Mouse (Mus musculus) hindbrain, postnatal 0 days (tissue): ENCODE results near the gene Arid1b. TPM values are rescaled to one million over a fixed set of nuclear protein-coding genes. Genes with fewer than 3 reads are reported as not detected.

Experiments used
- ATAC-seq: fragments of 200-750 bp; cut with Nextera tagmentation; 2 replicates; pipeline ENCODE4 v1.8.0; 2017; ENCODE audit warnings: mild to moderate bottlenecking, moderate TSS enrichment, moderate library complexity
- DNase-seq: peaks from one replicate; pipeline ENCODE4 v3.0.0-alpha.2; 2015; ENCODE audit warnings: low spot score
- H3K27ac ChIP-seq: fragments of 300-500 bp; sonication (generic); 2 replicates; pipeline ENCODE4 v1.5.1; 2014; ENCODE audit warnings: mild to moderate bottlenecking
- H3K27me3 ChIP-seq: fragments of 300-500 bp; sonication (generic); 2 replicates; pipeline ENCODE4 v1.6.1; 2014; ENCODE audit warnings: low read length, mixed read lengths; ENCODE audit not compliant: insufficient read depth
- H3K36me3 ChIP-seq: fragments of 300-500 bp; sonication (generic); 2 replicates; pipeline ENCODE4 v1.6.1; 2014; ENCODE audit warnings: low read length, mixed read lengths; ENCODE audit not compliant: insufficient read depth
- H3K4me1 ChIP-seq: fragments of 300-500 bp; sonication (generic); 2 replicates; pipeline ENCODE4 v1.6.1; 2014; ENCODE audit warnings: antibody characterized with exemption, low read length, mixed read lengths; ENCODE audit not compliant: insufficient read depth
- H3K4me2 ChIP-seq: fragments of 300-500 bp; sonication (generic); 2 replicates; pipeline ENCODE4 v1.6.1; 2014; ENCODE audit warnings: low read depth, mild to moderate bottlenecking, low read length, moderate library complexity, mixed read lengths
- H3K4me3 ChIP-seq: fragments of 300-500 bp; sonication (generic); 2 replicates; pipeline ENCODE4 v1.5.1; 2014; ENCODE audit warnings: low read length
- H3K9ac ChIP-seq: fragments of 300-500 bp; sonication (generic); replicated peaks from 2 replicates; pipeline ENCODE4 v1.6.1; 2014; ENCODE audit warnings: mild to moderate bottlenecking, low read length, moderate library complexity, mixed read lengths
- H3K9me3 ChIP-seq: fragments of 300-500 bp; sonication (generic); 2 replicates; pipeline ENCODE4 v1.6.1; 2016; ENCODE audit warnings: low read length, mixed read lengths
- CTCF ChIP-seq: IDR thresholded peaks from 2 replicates; pipeline ENCODE4 v1.5.1; 2016; ENCODE audit warnings: antibody characterized with exemption, control low read depth, low read depth
- WGBS: fragments of 180-500 bp; shearing (Covaris S2); extraction: QIAGEN DNeasy Blood & Tissue Kit; methylation state at CpG from one replicate; pipeline ENCODE4 v1.1.7; 2014; 5-methylcytosine and 5-hydroxymethylcytosine counted together
- polyA plus RNA-seq: library from polyadenylated mRNA; unstranded; fragments of >200 nt; fragmentation: Nextera tagmentation; extraction: Ambion mirVana; gene quantifications from 2 replicates; pipeline ENCODE4 v1.2.1, GENCODE M21; 2015
- total RNA-seq: library from RNA; depleted of rRNA; stranded (reverse); fragments of >200 nt; gene quantifications from 2 replicates; pipeline ENCODE4 v1.2.3, GENCODE M21; 2014

The Arid1b gene
- total and polyA plus RNA-seq, 2 experiments from 2014 or later = 10.5 to 62.5 TPM

- H3K9ac ChIP-seq = no peak overlapping the region
- H3K36me3 ChIP-seq = no peaks in the 10 kb centered on the region
- no peaks in the 10 kb centered on the region for H3K27me3 ChIP-seq
- H3K9me3 ChIP-seq = no peaks in the 10 kb centered on the region
- peaks cover 8% of the 10 kb centered on the region for H3K4me1 ChIP-seq
- DNase-seq (no peak), ATAC-seq (no peak)
- WGBS = 61% methylated on average over 15 of the region's 15 CpGs
- no peak overlapping the region for H3K4me2 ChIP-seq
- no peak overlapping the region for H3K27ac ChIP-seq
- no peak for TF ChIP-seq CTCF
- H3K4me3 ChIP-seq = no peak overlapping the region
Observed at GRCm38 (mm10) chr17:5165201-5165825, 171.2 kb downstream of the Arid1b start.

GRCm38 (mm10) chr17:5166175-5166574 is 172.0 kb downstream of the Arid1b start:
- Histone ChIP-seq H3K27me3 (no peaks in the 10 kb centered on the region), H3K9me3 (no peaks in the 10 kb centered on the region), H3K9ac (no peak overlapping the region), H3K4me3 (no peak overlapping the region), H3K4me2 (no peak overlapping the region), H3K27ac (no peak overlapping the region), H3K4me1 (peaks cover 8% of the 10 kb centered on the region), H3K36me3 (no peaks in the 10 kb centered on the region)
- WGBS = 72% methylated on average over 4 of the region's 4 CpGs
- TF ChIP-seq CTCF = no peak
- DNase-seq = no peak
- ATAC-seq = no peak

- Histone ChIP-seq H3K27me3 (no peaks in the 10 kb centered on the region), H3K9ac (no peak overlapping the region), H3K4me1 (peaks cover 14% of the 10 kb centered on the region), H3K4me2 (no peak overlapping the region), H3K36me3 (no peaks in the 10 kb centered on the region), H3K4me3 (no peak overlapping the region), H3K9me3 (no peaks in the 10 kb centered on the region), H3K27ac (no peak overlapping the region)
- 79% methylated on average over 7 of the region's 7 CpGs for WGBS
- DNase-seq (no peak), ATAC-seq (no peak)
- no peak for TF ChIP-seq CTCF
Observed at GRCm38 (mm10) chr17:5168046-5168445, 173.9 kb downstream of the Arid1b start.

- H3K9ac ChIP-seq = no peak overlapping the region
- TF ChIP-seq CTCF = no peak
- peaks cover 15% of the 10 kb centered on the region; the same call in 1 of the 2 replicates for H3K4me1 ChIP-seq
- 82% methylated on average over 7 of the region's 7 CpGs for WGBS
- no peak overlapping the region for H3K4me2 ChIP-seq
- H3K4me3 ChIP-seq = no peak overlapping the region
- no peaks in the 10 kb centered on the region for H3K36me3 ChIP-seq
- H3K9me3 ChIP-seq = no peaks in the 10 kb centered on the region
- no peaks in the 10 kb centered on the region for H3K27me3 ChIP-seq
- ATAC-seq (no peak), DNase-seq (no peak)
- no peak overlapping the region for H3K27ac ChIP-seq
Observed at GRCm38 (mm10) chr17:5168640-5169039, 174.5 kb downstream of the Arid1b start.

GRCm38 (mm10) chr17:5170321-5170720 is 176.2 kb downstream of the Arid1b start:
- 82% methylated on average over 12 of the region's 12 CpGs for WGBS
- DNase-seq = no peak
- H3K9ac ChIP-seq = no peak overlapping the region
- H3K36me3 ChIP-seq = no peaks in the 10 kb centered on the region
- H3K4me2 ChIP-seq = no peak overlapping the region
- TF ChIP-seq CTCF = no peak
- no peak overlapping the region for H3K4me3 ChIP-seq
- no peak for ATAC-seq
- no peak overlapping the region for H3K27ac ChIP-seq
- no peaks in the 10 kb centered on the region for H3K27me3 ChIP-seq
- H3K4me1 ChIP-seq = peaks cover 14% of the 10 kb centered on the region
- H3K9me3 ChIP-seq = no peaks in the 10 kb centered on the region

GRCm38 (mm10) chr17:5171467-5171866 is 177.3 kb downstream of the Arid1b start:
- H3K27ac ChIP-seq = no peak overlapping the region
- H3K27me3 ChIP-seq = no peaks in the 10 kb centered on the region
- WGBS = 85% methylated on average over 5 of the region's 5 CpGs
- H3K4me3 ChIP-seq = no peak overlapping the region
- no peaks in the 10 kb centered on the region for H3K36me3 ChIP-seq
- H3K4me2 ChIP-seq = no peak overlapping the region
- peaks cover 23% of the 10 kb centered on the region for H3K4me1 ChIP-seq
- no peak for DNase-seq
- no peak overlapping the region for H3K9ac ChIP-seq
- no peak for TF ChIP-seq CTCF
- no peak for ATAC-seq
- H3K9me3 ChIP-seq = no peaks in the 10 kb centered on the region

- Histone ChIP-seq H3K9me3 (no peaks in the 10 kb centered on the region), H3K4me1 (peaks cover 22% of the 10 kb centered on the region), H3K36me3 (no peaks in the 10 kb centered on the region), H3K27me3 (no peaks in the 10 kb centered on the region), H3K27ac (no peak overlapping the region), H3K4me3 (no peak overlapping the region), H3K4me2 (no peak overlapping the region), H3K9ac (no peak overlapping the region)
- no peak for TF ChIP-seq CTCF
- ATAC-seq (no peak), DNase-seq (no peak)
- 81% methylated on average over 6 of the region's 6 CpGs for WGBS
Observed at GRCm38 (mm10) chr17:5174426-5175020, 180.4 kb downstream of the Arid1b start.
